Mouse (Mus musculus) liver, adult 2 months (tissue): ENCODE results near the gene Gpd1.
A peak's percentile ranks its signal among the peaks of the same experiment; 100 is the strongest.

Source experiments
- CTCF ChIP-seq: fragments of 200-500 bp; IDR thresholded peaks from 2 replicates; pipeline ENCODE4 v1.5.1; 2011; ENCODE audit warnings: low read depth, low read length, control low read depth
- POLR2A ChIP-seq: fragments of 200-500 bp; IDR thresholded peaks from 2 replicates; pipeline ENCODE4 v1.6.1; 2011; ENCODE audit warnings: low read length, control low read depth; ENCODE audit not compliant: insufficient read depth; ENCODE audit errors: extremely low read depth

GRCm38 (mm10) chr15:99668881-99669280 is 48.4 kb upstream of the Gpd1 start:
- TF ChIP-seq CTCF = peak; percentile 97
- no peak for TF ChIP-seq POLR2A
